Mouse (Mus musculus) megakaryocyte progenitor cell, adult 5-6 weeks (primary cell): ENCODE measurements around the gene Adamts17. TPM values are rescaled to one million over a fixed set of nuclear protein-coding genes. Genes with fewer than 3 reads are reported as not detected.

Experiments
- ATAC-seq: replicated peaks from 2 replicates; pipeline ENCODE4 v1.8.0; 2016; ENCODE audit warnings: mild to moderate bottlenecking, moderate TSS enrichment, inconsistent platforms; ENCODE audit not compliant: poor library complexity
- total RNA-seq, 2 experiments: library from RNA; stranded (forward) in 1 of 2; stranded (reverse) in 1 of 2; fragments of 157-497, 149-512 nt in 1 of 2; fragments of 200-1000 nt in 1 of 2; gene quantifications; 2 replicates each; pipeline versions ENCODE4 v1.2.3 to v1.2.4; 2015 to 2017

Gene Adamts17
- total RNA-seq (2015) (0.17 and 0.20 TPM in 2 replicates), total RNA-seq (2017) (0.04 and 0.27 TPM in 2 replicates)

- peak; percentile 93 for ATAC-seq
Measured at GRCm38 (mm10) chr7:66839463-66840007, at the start of gene Adamts17. Gene Adamts17 (plus strand): TSS chr7:66839735.

GRCm38 (mm10) chr7:66789860-66790748 is 49.4 kb upstream of the Adamts17 start:
- ATAC-seq = 0 out of 2 replicates have a peak, but pooled peaks have one; percentile 11

- ATAC-seq = no peak
Measured at GRCm38 (mm10) chr7:66791022-66791421, 48.5 kb upstream of the Adamts17 start.

GRCm38 (mm10) chr7:66796909-66797308 is 42.6 kb upstream of the Adamts17 start:
- ATAC-seq = no peak

GRCm38 (mm10) chr7:66797345-66797744 is 42.2 kb upstream of the Adamts17 start:
- no peak for ATAC-seq

- no peak for ATAC-seq
Measured at GRCm38 (mm10) chr7:66798826-66799225, 40.7 kb upstream of the Adamts17 start.

- ATAC-seq = no peak
Measured at GRCm38 (mm10) chr7:66800784-66801183, 38.8 kb upstream of the Adamts17 start.

GRCm38 (mm10) chr7:66801785-66802184 is 37.8 kb upstream of the Adamts17 start:
- ATAC-seq = no peak

GRCm38 (mm10) chr7:66803798-66804197 is 35.7 kb upstream of the Adamts17 start:
- ATAC-seq = peak; percentile 29; the same call in 1 of the 2 replicates

GRCm38 (mm10) chr7:66806801-66807200 is 32.7 kb upstream of the Adamts17 start:
- no peak for ATAC-seq

- no peak for ATAC-seq
Measured at GRCm38 (mm10) chr7:66810436-66810835, 29.1 kb upstream of the Adamts17 start.

- ATAC-seq = no peak
Measured at GRCm38 (mm10) chr7:66811294-66811693, 28.2 kb upstream of the Adamts17 start.

GRCm38 (mm10) chr7:66812289-66812688 is 27.2 kb upstream of the Adamts17 start:
- no peak for ATAC-seq

- no peak for ATAC-seq
Measured at GRCm38 (mm10) chr7:66812737-66813136, 26.8 kb upstream of the Adamts17 start.

- ATAC-seq = no peak
Measured at GRCm38 (mm10) chr7:66813172-66813571, 26.4 kb upstream of the Adamts17 start.

- ATAC-seq = no peak
Measured at GRCm38 (mm10) chr7:66815526-66815925, 24.0 kb upstream of the Adamts17 start.

- peak; percentile 91 for ATAC-seq
Measured at GRCm38 (mm10) chr7:66820034-66820433, 19.5 kb upstream of the Adamts17 start.

- ATAC-seq = no peak
Measured at GRCm38 (mm10) chr7:66830803-66831202, 8.7 kb upstream of the Adamts17 start.

- ATAC-seq = no peak
Measured at GRCm38 (mm10) chr7:66831295-66831694, 8.2 kb upstream of the Adamts17 start.

GRCm38 (mm10) chr7:66840008-66840719 is 629 bp downstream of the Adamts17 start:
- ATAC-seq = peak; percentile 20; the same call in 1 of the 2 replicates

- ATAC-seq = no peak
Measured at GRCm38 (mm10) chr7:66841165-66841564, 1.6 kb downstream of the Adamts17 start.
